Mouse (Mus musculus) lung, postnatal 4 days (tissue): ENCODE data around the gene Babam2.

Experiments
- DNase-seq, 2 experiments: peaks; one replicate each; pipeline ENCODE4 v3.0.0; 2021

Gene Babam2

GRCm38 (mm10) chr5:31697644-31698296, at the start of gene Babam2:
Babam2 (plus strand) TSS chr5:31697684.
- DNase-seq: peak; percentile 94 to 95

- DNase-seq: no peak
These were observed 46.8 kb upstream of the Babam2 start for GRCm38 (mm10) chr5:31650518-31651288.

GRCm38 (mm10) chr5:31655688-31656190, 41.7 kb upstream of the Babam2 start:
- DNase-seq: no peak

GRCm38 (mm10) chr5:31666176-31666575, 31.3 kb upstream of the Babam2 start:
- no peak for DNase-seq

GRCm38 (mm10) chr5:31668325-31668968, 29.0 kb upstream of the Babam2 start:
- DNase-seq: no peak

GRCm38 (mm10) chr5:31669984-31670383, 27.5 kb upstream of the Babam2 start:
- DNase-seq: no peak

- DNase-seq: no peak
These were observed 26.3 kb upstream of the Babam2 start for GRCm38 (mm10) chr5:31671137-31671536.

- no peak for DNase-seq
These were observed 24.1 kb upstream of the Babam2 start for GRCm38 (mm10) chr5:31673431-31673830.

- DNase-seq: no peak
These were observed 19.5 kb upstream of the Babam2 start for GRCm38 (mm10) chr5:31678000-31678399.

GRCm38 (mm10) chr5:31680183-31680582, 17.3 kb upstream of the Babam2 start:
- DNase-seq: no peak

- no peak for DNase-seq
These were observed 15.2 kb upstream of the Babam2 start for GRCm38 (mm10) chr5:31682305-31682704.

- DNase-seq: no peak
These were observed 11.4 kb upstream of the Babam2 start for GRCm38 (mm10) chr5:31686040-31686439.

GRCm38 (mm10) chr5:31687972-31688371, 9.5 kb upstream of the Babam2 start:
- no peak for DNase-seq

GRCm38 (mm10) chr5:31693191-31693590, 4.3 kb upstream of the Babam2 start:
- DNase-seq: no peak

- DNase-seq: no peak
These were observed 377 bp upstream of the Babam2 start, which contains the start of gene Rbks for GRCm38 (mm10) chr5:31696971-31697643. Rbks (minus strand) TSS chr5:31697627.

- peak; percentile 89 to 92 for DNase-seq
These were observed 828 bp downstream of the Babam2 start for GRCm38 (mm10) chr5:31698297-31698726.

- no peak for DNase-seq
These were observed 1.4 kb downstream of the Babam2 start for GRCm38 (mm10) chr5:31698931-31699330.

- no peak for DNase-seq
These were observed 1.9 kb downstream of the Babam2 start for GRCm38 (mm10) chr5:31699397-31699796.

- DNase-seq: no peak
These were observed 7.5 kb downstream of the Babam2 start for GRCm38 (mm10) chr5:31704971-31705370.

- no peak for DNase-seq
These were observed 9.3 kb downstream of the Babam2 start for GRCm38 (mm10) chr5:31706826-31707225.

- peak in 1 of 2 experiments; percentile 21 for DNase-seq
These were observed 11.9 kb downstream of the Babam2 start for GRCm38 (mm10) chr5:31709389-31709788.

GRCm38 (mm10) chr5:31713280-31713711, 15.8 kb downstream of the Babam2 start:
- no peak for DNase-seq

- DNase-seq: no peak
These were observed 16.4 kb downstream of the Babam2 start for GRCm38 (mm10) chr5:31713841-31714264.
